Mouse (Mus musculus) lung, embryonic 16.5 days (tissue): ENCODE results near the gene Nsmce4a. TPM values are rescaled to one million over a fixed set of nuclear protein-coding genes. Genes with fewer than 3 reads are reported as not detected.
A peak's percentile ranks its signal among the peaks of the same experiment; 100 is the strongest.

Experiments used
- ATAC-seq: fragments of 200-750 bp; cut with Nextera tagmentation; 2 replicates; pipeline ENCODE4 v1.8.0; 2017; ENCODE audit warnings: low read depth, mild to moderate bottlenecking, moderate library complexity
- H3K27ac ChIP-seq: fragments of 300-500 bp; sonication (generic); 2 replicates; pipeline ENCODE4 v1.5.1; 2014; ENCODE audit warnings: mild to moderate bottlenecking, control low read depth, low read length
- H3K27me3 ChIP-seq: fragments of 300-500 bp; sonication (generic); 2 replicates; pipeline ENCODE4 v1.6.1; 2014; ENCODE audit warnings: low read depth, low read length, mixed read lengths; ENCODE audit not compliant: control insufficient read depth, insufficient read depth
- H3K36me3 ChIP-seq: fragments of 300-500 bp; sonication (generic); 2 replicates; pipeline ENCODE4 v1.6.1; 2014; ENCODE audit warnings: low read length; ENCODE audit not compliant: control insufficient read depth, insufficient read depth
- H3K4me1 ChIP-seq: fragments of 300-500 bp; sonication (generic); replicated peaks from 2 replicates; pipeline ENCODE4 v1.6.1; 2014; ENCODE audit warnings: low read length, mixed read lengths; ENCODE audit not compliant: control insufficient read depth, insufficient read depth
- H3K4me2 ChIP-seq: fragments of 300-500 bp; sonication (generic); 2 replicates; pipeline ENCODE4 v1.6.1; 2014; ENCODE audit warnings: low read depth, low read length, control low read depth
- H3K4me3 ChIP-seq: fragments of 300-500 bp; sonication (generic); 2 replicates; pipeline ENCODE4 v1.5.1; 2014; ENCODE audit warnings: mild to moderate bottlenecking, low read length, control low read depth
- H3K9ac ChIP-seq: fragments of 300-500 bp; sonication (generic); 2 replicates; pipeline ENCODE4 v1.6.1; 2014; ENCODE audit warnings: low read length, control low read depth
- H3K9me3 ChIP-seq: fragments of 300-500 bp; sonication (generic); 2 replicates; pipeline ENCODE4 v1.6.1; 2016; ENCODE audit warnings: low read length; ENCODE audit not compliant: control insufficient read depth
- WGBS: fragments of 180-500 bp; shearing (Covaris S2); extraction: QIAGEN DNeasy Blood & Tissue Kit; methylation state at CpG from one replicate; pipeline ENCODE4 v1.1.7; 2014; 5-methylcytosine and 5-hydroxymethylcytosine counted together
- polyA plus RNA-seq: library from polyadenylated mRNA; unstranded; fragments of >200 nt; fragmentation: Nextera tagmentation; extraction: Ambion mirVana; gene quantifications from 2 replicates; pipeline ENCODE4 v1.2.1, GENCODE M21; 2015

The Nsmce4a gene
- polyA plus RNA-seq, 1 experiment from 2014 or later = 141 TPM

DNA sequence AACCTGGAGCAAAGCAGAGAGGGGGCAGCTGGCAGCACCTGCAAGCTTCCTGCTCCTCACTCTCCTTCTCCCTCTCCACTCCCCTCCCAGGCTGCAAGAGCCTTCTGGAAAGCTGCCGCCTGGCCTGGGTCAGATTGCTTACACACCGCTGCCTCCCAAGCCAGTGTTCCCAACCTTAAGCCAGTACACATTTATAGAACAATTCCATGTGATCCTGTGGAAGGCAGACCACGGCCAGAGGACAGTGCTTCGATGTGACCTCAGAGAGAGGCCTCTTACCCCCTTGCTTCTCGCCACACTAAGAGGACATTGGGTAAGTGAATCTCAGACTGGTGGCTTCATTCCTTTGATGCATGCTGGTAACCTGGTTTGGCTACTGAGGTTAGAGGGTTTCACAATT is 20.1 kb downstream of the Nsmce4a start:
- Histone ChIP-seq H3K4me1 (no peaks in the 10 kb centered on the region), H3K27ac (no peak overlapping the region), H3K9ac (no peak overlapping the region), H3K27me3 (no peaks in the 10 kb centered on the region), H3K36me3 (no peaks in the 10 kb centered on the region), H3K4me3 (no peak overlapping the region), H3K4me2 (no peak overlapping the region), H3K9me3 (no peaks in the 10 kb centered on the region)
- no peak for ATAC-seq
- WGBS = 65% methylated on average over 5 of the region's 5 CpGs

DNA sequence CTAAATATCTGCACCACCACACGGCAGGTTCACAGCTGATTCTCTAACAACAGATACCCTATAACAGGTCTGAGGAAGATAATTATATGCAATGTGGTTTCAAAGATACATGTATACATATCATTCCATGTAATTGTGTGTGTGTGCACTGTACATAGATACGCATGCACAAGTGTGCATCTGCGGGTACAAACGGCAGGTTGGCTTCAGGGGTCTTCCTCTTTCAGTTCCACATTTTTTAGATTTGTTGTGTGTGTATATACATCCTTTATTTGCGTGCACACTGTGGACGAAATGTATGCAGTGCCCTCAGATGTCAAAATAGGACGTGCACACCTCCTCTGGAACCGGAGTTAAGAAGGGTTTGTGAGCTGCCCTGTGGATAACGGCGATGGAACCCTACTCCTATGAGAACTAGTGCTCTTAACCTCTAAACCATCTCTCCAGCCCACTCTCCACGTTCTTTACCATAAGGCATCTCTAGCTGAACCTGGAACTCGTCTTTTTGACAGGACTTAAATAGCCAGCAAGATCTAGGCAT is 25.2 kb downstream of the Nsmce4a start:
- H3K27ac ChIP-seq = no peak overlapping the region

DNA sequence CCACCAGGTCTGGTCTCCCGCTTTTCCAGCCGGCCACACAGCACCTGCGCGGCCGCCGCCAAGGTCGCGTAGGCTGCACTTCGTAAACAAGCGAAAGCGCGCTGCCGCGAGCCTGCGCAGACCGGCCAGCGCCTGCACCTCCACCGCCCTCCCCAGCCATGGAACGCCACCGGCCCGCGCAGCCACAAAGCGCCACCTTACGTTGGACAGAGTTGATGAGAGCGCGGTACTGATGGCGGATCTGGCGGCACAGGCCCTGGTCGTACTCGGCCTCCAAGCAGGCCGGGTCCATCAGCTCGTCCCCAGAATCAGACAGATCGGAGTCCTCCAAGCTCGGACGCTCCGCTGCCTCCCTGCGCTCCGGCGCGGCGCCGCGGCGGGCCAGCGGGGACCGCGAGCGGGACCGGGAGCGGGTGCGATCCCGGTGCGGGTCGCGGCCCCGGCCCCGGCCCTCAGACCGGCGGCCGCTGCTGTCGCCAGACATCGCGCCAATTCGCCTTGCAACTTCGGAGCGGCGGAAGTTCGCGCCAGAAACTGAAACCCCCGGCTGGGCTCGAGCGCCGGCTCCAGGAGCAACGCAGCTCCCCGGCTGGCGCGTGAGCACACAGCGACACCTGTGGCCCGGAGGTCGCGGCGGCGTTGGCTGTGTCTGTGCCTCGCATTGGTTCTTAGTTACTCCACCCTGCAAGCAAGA is 26.0 kb downstream of the Nsmce4a start:
- Histone ChIP-seq H3K27ac (peak overlapping the region; percentile 99), H3K4me3 (peak overlapping the region; percentile 93), H3K9me3 (no peaks in the 10 kb centered on the region), H3K4me2 (peak overlapping the region; percentile 64), H3K9ac (peak overlapping the region; percentile 98), H3K36me3 (peaks cover 21% of the 10 kb centered on the region), H3K27me3 (no peaks in the 10 kb centered on the region), H3K4me1 (peaks cover 5% of the 10 kb centered on the region)
- ATAC-seq = peak; percentile 95
- WGBS = under 1% methylated on average over 65 of the region's 84 CpGs

More for the DNA sequence above, 25.2 kb downstream of the Nsmce4a start:
- H3K4me1 ChIP-seq = peaks cover 5% of the 10 kb centered on the region
- H3K27me3 ChIP-seq = no peaks in the 10 kb centered on the region
- no peaks in the 10 kb centered on the region for H3K9me3 ChIP-seq
- 0 out of 2 replicates have a peak overlapping the region, but pooled peaks have one; percentile 4 for H3K4me2 ChIP-seq
- WGBS = 82% methylated on average over 12 of the region's 12 CpGs
- peak overlapping the region; percentile 93 for H3K4me3 ChIP-seq
- no peak for ATAC-seq
- no peak overlapping the region for H3K9ac ChIP-seq
- peaks cover 14% of the 10 kb centered on the region for H3K36me3 ChIP-seq

DNA sequence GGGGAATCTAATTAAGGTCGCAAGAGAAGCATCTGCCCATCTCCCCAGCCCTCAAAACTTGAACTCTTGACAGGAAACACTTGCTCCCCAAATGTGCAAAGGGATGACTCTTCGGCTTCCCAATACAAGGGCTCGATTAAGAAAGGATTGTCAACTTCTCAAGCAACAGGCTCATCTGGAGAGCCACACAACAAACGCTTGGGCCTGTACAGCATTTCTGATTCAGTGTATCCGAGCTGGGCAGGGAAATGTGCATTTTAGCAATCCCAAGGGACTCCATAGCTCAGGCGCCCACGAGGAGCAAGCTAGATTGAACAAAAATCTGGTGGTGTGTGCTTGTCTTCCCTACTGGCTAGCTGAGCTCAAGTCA is 26.5 kb downstream of the Nsmce4a start:
- Histone ChIP-seq H3K27ac (peak overlapping the region; percentile 99), H3K36me3 (peaks cover 24% of the 10 kb centered on the region), H3K9ac (peak overlapping the region; percentile 98), H3K4me1 (peaks cover 5% of the 10 kb centered on the region), H3K4me2 (peak overlapping the region; percentile 64), H3K9me3 (no peaks in the 10 kb centered on the region), H3K27me3 (no peaks in the 10 kb centered on the region), H3K4me3 (peak overlapping the region; percentile 93)
- ATAC-seq = no peak
- 2% methylated on average over 7 of the region's 7 CpGs for WGBS

DNA sequence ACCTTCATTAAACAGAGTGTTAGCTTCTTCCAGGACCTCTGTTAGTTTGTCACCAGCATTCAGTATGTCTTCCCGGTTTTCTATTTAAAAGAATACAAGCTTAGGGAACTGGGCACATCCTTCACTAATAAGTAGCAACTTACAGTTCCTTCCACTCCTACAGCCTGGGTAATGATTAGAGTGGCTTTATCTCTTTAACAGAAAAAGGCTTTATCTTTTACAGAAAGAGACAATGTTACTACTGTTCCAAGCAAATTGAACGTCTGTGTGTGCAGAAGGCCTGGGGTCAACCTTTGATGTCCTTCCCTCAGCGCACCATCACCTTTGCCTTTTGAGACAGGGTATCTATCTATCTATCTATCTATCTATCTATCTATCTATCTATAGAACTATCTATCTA is 27.0 kb downstream of the Nsmce4a start:
- Histone ChIP-seq H3K27me3 (no peaks in the 10 kb centered on the region), H3K4me3 (peak overlapping the region; percentile 93), H3K4me1 (peaks cover 5% of the 10 kb centered on the region), H3K4me2 (peak overlapping the region; percentile 64), H3K36me3 (peaks cover 24% of the 10 kb centered on the region), H3K9me3 (no peaks in the 10 kb centered on the region), H3K27ac (peak overlapping the region; percentile 99; the same call in 1 of the 2 replicates), H3K9ac (peak overlapping the region; percentile 98)
- 39% methylated on average over 3 of the region's 3 CpGs for WGBS
- ATAC-seq = no peak

DNA sequence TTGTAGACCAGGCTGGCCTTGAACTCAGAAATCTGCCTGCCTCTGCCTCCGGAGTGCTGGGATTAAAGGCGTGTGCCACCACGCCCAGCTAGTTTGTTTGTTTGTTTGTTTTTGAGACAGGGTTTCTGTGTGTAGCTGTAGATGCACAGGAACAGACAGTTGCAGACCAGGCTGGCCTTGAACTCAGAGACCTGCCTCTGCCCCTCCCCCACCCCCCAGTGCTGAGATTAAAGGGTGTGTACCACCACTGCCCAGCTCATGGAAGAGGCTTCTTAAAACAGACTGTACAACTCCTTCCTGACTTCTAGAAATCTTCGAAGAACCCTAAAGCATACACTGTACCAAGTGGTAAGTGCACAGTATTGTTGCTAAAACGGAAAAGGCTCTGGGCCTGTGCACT is 27.5 kb downstream of the Nsmce4a start:
- no peak for ATAC-seq
- WGBS = 86% methylated on average over 5 of the region's 5 CpGs
- H3K27me3 ChIP-seq = no peaks in the 10 kb centered on the region
- no peaks in the 10 kb centered on the region for H3K9me3 ChIP-seq
- peak overlapping the region; percentile 64 for H3K4me2 ChIP-seq
- no peak overlapping the region for H3K9ac ChIP-seq
- H3K36me3 ChIP-seq = peaks cover 24% of the 10 kb centered on the region
- H3K4me1 ChIP-seq = peaks cover 5% of the 10 kb centered on the region
- no peak overlapping the region for H3K4me3 ChIP-seq
- no peak overlapping the region for H3K27ac ChIP-seq

DNA sequence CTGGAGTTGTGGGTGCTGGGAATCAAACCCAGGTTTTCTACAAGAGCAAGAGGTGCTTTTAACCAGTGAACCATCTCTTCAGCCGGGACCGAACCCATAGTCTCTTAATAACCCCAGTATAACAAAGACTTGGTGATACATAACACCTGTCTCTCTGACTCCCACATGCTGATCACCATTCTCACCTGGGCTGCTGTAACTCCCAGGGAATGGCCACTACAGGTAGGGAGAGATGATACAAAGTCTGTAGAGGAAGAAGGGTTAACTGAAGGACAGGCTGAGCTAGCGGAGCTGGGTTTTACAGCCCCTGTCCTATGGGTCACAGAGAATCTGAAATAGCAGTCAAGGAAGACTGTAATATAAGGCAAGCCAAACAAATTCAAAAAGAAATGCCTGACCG is 29.7 kb downstream of the Nsmce4a start:
- no peak overlapping the region for H3K4me3 ChIP-seq
- H3K9me3 ChIP-seq = no peaks in the 10 kb centered on the region
- H3K36me3 ChIP-seq = peaks cover 40% of the 10 kb centered on the region
- ATAC-seq = no peak
- peaks cover 5% of the 10 kb centered on the region for H3K4me1 ChIP-seq
- no peak overlapping the region for H3K4me2 ChIP-seq
- WGBS = 94% methylated on average over 4 of the region's 4 CpGs
- no peak overlapping the region for H3K9ac ChIP-seq
- no peak overlapping the region for H3K27ac ChIP-seq
- H3K27me3 ChIP-seq = no peaks in the 10 kb centered on the region

DNA sequence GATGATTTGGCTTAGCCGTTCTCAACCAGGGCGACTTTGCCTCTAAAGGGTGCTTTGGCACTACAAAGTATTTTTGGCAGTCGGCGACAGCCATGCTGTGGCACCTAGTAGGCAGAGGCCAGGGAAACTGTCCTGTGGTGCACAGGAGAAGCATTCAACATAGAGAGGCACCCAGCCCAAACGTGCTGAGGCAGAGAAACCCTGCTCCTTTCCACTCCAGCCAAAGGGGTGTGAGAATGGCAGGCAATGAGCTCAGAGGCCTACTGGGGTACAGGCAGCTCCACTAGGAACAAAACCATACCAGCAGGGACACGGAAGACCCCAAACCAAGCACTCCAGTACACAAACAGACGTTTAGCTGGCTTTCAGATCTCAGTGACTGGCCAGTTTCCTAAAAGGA is 32.7 kb downstream of the Nsmce4a start:
- H3K4me1 ChIP-seq = no peaks in the 10 kb centered on the region
- H3K36me3 ChIP-seq = peaks cover 55% of the 10 kb centered on the region
- ATAC-seq = no peak
- H3K27ac ChIP-seq = no peak overlapping the region
- 88% methylated on average over 7 of the region's 7 CpGs for WGBS
- H3K9me3 ChIP-seq = no peaks in the 10 kb centered on the region
- H3K27me3 ChIP-seq = no peaks in the 10 kb centered on the region
- H3K9ac ChIP-seq = no peak overlapping the region
- H3K4me3 ChIP-seq = no peak overlapping the region
- no peak overlapping the region for H3K4me2 ChIP-seq

DNA sequence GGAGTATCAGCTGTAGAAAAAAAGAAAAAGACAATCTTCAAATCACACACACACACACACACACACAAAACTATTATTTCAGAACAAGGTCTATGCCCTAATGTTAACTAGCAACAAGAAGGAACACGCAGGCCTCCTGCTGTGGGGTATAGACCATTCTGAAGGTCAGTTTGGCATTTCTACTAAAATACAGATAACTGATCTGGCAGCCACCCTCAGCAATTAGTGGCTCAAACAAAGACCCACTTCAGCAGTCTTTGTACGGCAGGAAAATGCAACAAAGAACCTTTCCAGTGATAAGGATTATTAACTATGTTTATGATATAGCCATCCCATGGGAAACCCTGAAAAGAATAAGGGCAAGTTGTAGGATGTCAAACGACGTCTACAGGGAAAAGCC is 35.9 kb downstream of the Nsmce4a start:
- Histone ChIP-seq H3K4me2 (no peak overlapping the region), H3K4me3 (no peak overlapping the region), H3K4me1 (no peaks in the 10 kb centered on the region), H3K27me3 (no peaks in the 10 kb centered on the region), H3K36me3 (peaks cover 52% of the 10 kb centered on the region), H3K9ac (no peak overlapping the region), H3K9me3 (no peaks in the 10 kb centered on the region), H3K27ac (no peak overlapping the region)
- no peak for ATAC-seq
- 72% methylated on average over 4 of the region's 4 CpGs for WGBS
